Comparison of ENCODE assay signal across 26 mouse cellular contexts in the genomic region with DNA sequence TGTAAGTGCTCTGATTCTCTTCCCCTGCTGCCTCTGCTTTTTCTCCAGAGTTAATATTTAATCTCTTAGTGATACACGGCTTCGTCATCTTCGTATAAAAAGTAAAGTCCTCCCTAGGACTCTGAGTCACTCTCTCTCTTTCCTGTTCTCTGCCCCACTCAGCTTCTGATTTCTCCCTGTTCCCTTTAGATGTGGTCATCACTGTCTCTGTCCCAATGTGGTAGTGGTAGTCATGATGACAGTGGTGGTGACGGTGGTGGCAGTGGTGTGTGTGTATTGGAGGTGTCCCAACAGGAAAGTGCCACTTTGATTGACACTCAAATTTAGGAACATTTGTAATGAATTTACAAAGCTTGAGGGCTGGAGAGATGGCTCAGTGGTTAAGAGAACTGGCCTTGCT. TPM values are rescaled to one million over a fixed set of nuclear protein-coding genes. Genes with fewer than 3 reads are reported as not detected.
DNase-seq lines count a peak whose midpoint lies in the region; ATAC-seq and TF ChIP-seq lines count a peak whose summit lies in the region.
"Had no signal": no experiment of that assay in that cellular context is flagged by ENCODE, and none has a peak within 500 bp of the region (broad histone marks: within the 10 kb centered on the region; RNA-seq: fewer than 3 reads in every experiment).

No protein-coding gene starts in this region.

- ATAC-seq in liver, postnatal 0 days = peak; percentile 83
- no peak for ATAC-seq in liver, embryonic 11.5 days (replicated peaks; ENCODE audit: low FRiP score)
- peak; percentile 39 for ATAC-seq in megakaryocyte, adult 5-6 weeks (ENCODE audit: poor library complexity, severe bottlenecking)
- no peak for ATAC-seq in midbrain, embryonic 14.5 days (ENCODE audit: low FRiP score, low TSS enrichment)
- ATAC-seq: forebrain, embryonic 15.5 days; inflammation-experienced regulatory T-cells, adult 6 months; midbrain, embryonic 15.5 days; Patski had no signal

- H3K4me3 ChIP-seq in liver, postnatal 0 days (ENCODE audit: low read depth, low read length) = no peak overlapping the region
- no peak overlapping the region for H3K4me3 ChIP-seq in liver, embryonic 11.5 days (ENCODE audit: low read depth, low read length)
- no peak overlapping the region for H3K4me3 ChIP-seq in bone marrow macrophage, adult 2 months (ENCODE audit: insufficient read depth, low read length)
- no peak overlapping the region for H3K4me3 ChIP-seq in gastrocnemius, adult 2 months
- H3K4me3 ChIP-seq in midbrain, embryonic 14.5 days (replicated peaks; ENCODE audit: low read depth, low read length) = no peak overlapping the region
- H3K4me3 ChIP-seq: forebrain, embryonic 15.5 days; hindbrain, embryonic 10.5 days; hindbrain, embryonic 15.5 days; left cerebral cortex, adult 2 months; limb, embryonic 13.5 days; lung, embryonic 15.5 days; midbrain, embryonic 15.5 days; neural tube, embryonic 15.5 days had no signal

- TF ChIP-seq CTCF in liver, postnatal 0 days (IDR thresholded peaks at IDR 0.05; ENCODE audit: low read depth) = no peak
- no peak for TF ChIP-seq CTCF in bone marrow macrophage, adult 2 months (IDR thresholded peaks at IDR 0.05; ENCODE audit: low read depth, low read length)
- TF ChIP-seq CTCF in gastrocnemius, adult 2 months (IDR thresholded peaks at IDR 0.05) = no peak

- TF ChIP-seq POLR2A in bone marrow macrophage, adult 2 months (IDR thresholded peaks at IDR 0.05; ENCODE audit: borderline replicate concordance, low read depth, low read length) = no peak

- H3K9ac ChIP-seq in liver, postnatal 0 days (replicated peaks) = no peak overlapping the region
- no peak overlapping the region for H3K9ac ChIP-seq in liver, embryonic 11.5 days (ENCODE audit: low read depth, low read length)
- H3K9ac ChIP-seq in midbrain, embryonic 14.5 days (replicated peaks; ENCODE audit: low read length) = no peak overlapping the region
- H3K9ac ChIP-seq: forebrain, embryonic 15.5 days; hindbrain, embryonic 15.5 days; limb, embryonic 13.5 days; liver, embryonic 14.5 days; lung, embryonic 15.5 days; midbrain, embryonic 15.5 days; neural tube, embryonic 15.5 days had no signal

- H3K4me2 ChIP-seq in liver, postnatal 0 days (ENCODE audit: low read depth, low read length) = no peak overlapping the region
- H3K4me2 ChIP-seq in liver, embryonic 11.5 days = no peak overlapping the region
- no peak overlapping the region for H3K4me2 ChIP-seq in midbrain, embryonic 14.5 days (ENCODE audit: low read length)
- H3K4me2 ChIP-seq: forebrain, embryonic 15.5 days; hindbrain, embryonic 15.5 days; limb, embryonic 13.5 days; lung, embryonic 15.5 days; midbrain, embryonic 15.5 days; neural tube, embryonic 15.5 days had no signal

- no peaks in the 10 kb centered on the region for H3K27me3 ChIP-seq in liver, postnatal 0 days (ENCODE audit: insufficient read depth, low read length)
- no peaks in the 10 kb centered on the region for H3K27me3 ChIP-seq in liver, embryonic 11.5 days (replicated peaks; ENCODE audit: control insufficient read depth, insufficient read depth, low read length)
- no peaks in the 10 kb centered on the region for H3K27me3 ChIP-seq in midbrain, embryonic 14.5 days (ENCODE audit: control insufficient read depth, insufficient read depth, low read length)
- H3K27me3 ChIP-seq: forebrain, embryonic 15.5 days; hindbrain, embryonic 15.5 days; limb, embryonic 13.5 days; midbrain, embryonic 15.5 days; neural tube, embryonic 15.5 days had no signal

- WGBS in liver, postnatal 0 days (ENCODE audit: insufficient replicate concordance) = 57% methylated on average over 4 of the region's 4 CpGs
- WGBS in liver, embryonic 11.5 days = 64% methylated on average over 4 of the region's 4 CpGs
- WGBS in midbrain, embryonic 14.5 days = 92% methylated on average over 4 of the region's 4 CpGs

- TF ChIP-seq EP300 in liver, postnatal 0 days (IDR thresholded peaks at IDR 0.05; ENCODE audit: low read depth) = no peak

- intact Hi-C loops in gastrocnemius, adult 2 months (cut with DNase I) = no loop called here

- H3K36me3 ChIP-seq in liver, postnatal 0 days (replicated peaks; ENCODE audit: insufficient read depth, low read length) = no peaks in the 10 kb centered on the region
- no peaks in the 10 kb centered on the region for H3K36me3 ChIP-seq in liver, embryonic 11.5 days (ENCODE audit: control insufficient read depth, insufficient read depth, low read length)
- no peaks in the 10 kb centered on the region for H3K36me3 ChIP-seq in midbrain, embryonic 14.5 days (ENCODE audit: control insufficient read depth, insufficient read depth, low read length)
- H3K36me3 ChIP-seq: forebrain, embryonic 15.5 days; hindbrain, embryonic 10.5 days; hindbrain, embryonic 15.5 days; limb, embryonic 13.5 days; lung, embryonic 15.5 days; midbrain, embryonic 15.5 days; neural tube, embryonic 15.5 days had no signal

- DNase-seq in liver, postnatal 0 days = no peak
- no peak for DNase-seq in liver, embryonic 11.5 days (ENCODE audit: low spot score)
- DNase-seq in gastrocnemius, adult 2 months = no peak
- no peak for DNase-seq in midbrain, embryonic 14.5 days
- DNase-seq: cerebellum, adult 8-10 months; cerebellum, postnatal 25 days; gastrocnemius, postnatal 10 days; heart, postnatal 14 days; kidney, adult 11 months; kidney, postnatal 25 days; lung, postnatal 36 days; right cerebral cortex, postnatal 4 days; thymus, postnatal 4 days had no signal

- 0 out of 2 replicates have a peak, but pooled peaks cover under 1% of the 10 kb centered on the region for H3K4me1 ChIP-seq in liver, postnatal 0 days (ENCODE audit: insufficient read depth)
- no peaks in the 10 kb centered on the region for H3K4me1 ChIP-seq in liver, embryonic 11.5 days (replicated peaks; ENCODE audit: control insufficient read depth, insufficient read depth, low read length)
- peaks cover 18% of the 10 kb centered on the region for H3K4me1 ChIP-seq in bone marrow macrophage, adult 2 months (ENCODE audit: control insufficient read depth, insufficient read depth, low read length)
- H3K4me1 ChIP-seq in midbrain, embryonic 14.5 days (ENCODE audit: control insufficient read depth, insufficient read depth, low read length) = peaks cover 18% of the 10 kb centered on the region
- H3K4me1 ChIP-seq: lung, embryonic 15.5 days had no signal

- H3K9me3 ChIP-seq in liver, postnatal 0 days (ENCODE audit: low read length) = no peaks in the 10 kb centered on the region
- H3K9me3 ChIP-seq in liver, embryonic 11.5 days (ENCODE audit: control insufficient read depth, low read length) = no peaks in the 10 kb centered on the region
- H3K9me3 ChIP-seq in midbrain, embryonic 14.5 days (ENCODE audit: control insufficient read depth, low read length) = no peaks in the 10 kb centered on the region
- H3K9me3 ChIP-seq: forebrain, embryonic 15.5 days; hindbrain, embryonic 10.5 days; hindbrain, embryonic 15.5 days; limb, embryonic 13.5 days; lung, embryonic 15.5 days; midbrain, embryonic 15.5 days; neural tube, embryonic 15.5 days had no signal

- no peak overlapping the region for H3K27ac ChIP-seq in liver, postnatal 0 days (ENCODE audit: low read depth)
- H3K27ac ChIP-seq in liver, embryonic 11.5 days (ENCODE audit: low read depth, low read length) = no peak overlapping the region
- H3K27ac ChIP-seq in bone marrow macrophage, adult 2 months (ENCODE audit: insufficient read depth, low read depth, low read length) = peak overlapping the region; percentile 61; the same call in 1 of the 2 replicates
- no peak overlapping the region for H3K27ac ChIP-seq in gastrocnemius, adult 2 months
- no peak overlapping the region for H3K27ac ChIP-seq in midbrain, embryonic 14.5 days (replicated peaks; ENCODE audit: low read depth, low read length)
- H3K27ac ChIP-seq: forebrain, embryonic 15.5 days; left cerebral cortex, adult 2 months; limb, embryonic 13.5 days; liver, embryonic 14.5 days; lung, embryonic 15.5 days; midbrain, embryonic 15.5 days; neural tube, embryonic 15.5 days had no signal

RNA-seq across cellular contexts. Expression of gene Nnat, which starts 58.6 kb away (rescaled TPM):
- 6.2 and 6.6 TPM in 2 replicates for polyA plus RNA-seq in liver, postnatal 0 days (2015; fragmentation: Nextera tagmentation; extraction: Ambion mirVana)
- polyA plus RNA-seq in liver, embryonic 11.5 days (2014; fragmentation: Nextera tagmentation; extraction: Ambion mirVana) = 143 and 171 TPM in 2 replicates
- not detected in 2 replicates for polyA plus RNA-seq in bone marrow macrophage, adult 2 months (2012; ENCODE audit: insufficient read depth, insufficient read length, missing spikeins)
- total RNA-seq in megakaryocyte, adult 5-6 weeks (2015) = not detected in 2 replicates
- total RNA-seq in megakaryocyte, adult 5-6 weeks (2017) = not detected in 2 replicates
- total RNA-seq in gastrocnemius, adult 2 months (2021) = under 1 TPM; 0.20 to 0.36 TPM
- 7,465 and 9,945 TPM in 2 replicates for polyA plus RNA-seq in midbrain, embryonic 14.5 days (2014; fragmentation: Nextera tagmentation; extraction: Ambion mirVana)

Comparison
In these comparisons a context has a peak if more than half of its experiments do, and no peak if none do; other contexts are left out.
1. ATAC-seq: peak in liver, postnatal 0 days (single experiment) and megakaryocyte, adult 5-6 weeks (single experiment); none in liver, embryonic 11.5 days (single experiment) and midbrain, embryonic 14.5 days (single experiment).
2. RNA of gene Nnat, which starts 58.6 kb away (polyA plus RNA-seq): 7,465 to 9,945 TPM in midbrain, embryonic 14.5 days; 143 to 171 TPM in liver, embryonic 11.5 days, 6.2 to 6.6 TPM in liver, postnatal 0 days and not detected in bone marrow macrophage, adult 2 months; every median in the first group is over 10 times any median in the second.